Mouse (Mus musculus): ENCODE data around the gene Kndc1. TPM values are rescaled to one million over a fixed set of nuclear protein-coding genes. Genes with fewer than 3 reads are reported as not detected.
A peak's percentile ranks its signal among the peaks of the same experiment; 100 is the strongest.

Kndc1 gene
- 0.06 and 0.22 TPM in 2 replicates for polyA plus RNA-seq (2015; fragmentation: Nextera tagmentation; extraction: Ambion mirVana)

DNA sequence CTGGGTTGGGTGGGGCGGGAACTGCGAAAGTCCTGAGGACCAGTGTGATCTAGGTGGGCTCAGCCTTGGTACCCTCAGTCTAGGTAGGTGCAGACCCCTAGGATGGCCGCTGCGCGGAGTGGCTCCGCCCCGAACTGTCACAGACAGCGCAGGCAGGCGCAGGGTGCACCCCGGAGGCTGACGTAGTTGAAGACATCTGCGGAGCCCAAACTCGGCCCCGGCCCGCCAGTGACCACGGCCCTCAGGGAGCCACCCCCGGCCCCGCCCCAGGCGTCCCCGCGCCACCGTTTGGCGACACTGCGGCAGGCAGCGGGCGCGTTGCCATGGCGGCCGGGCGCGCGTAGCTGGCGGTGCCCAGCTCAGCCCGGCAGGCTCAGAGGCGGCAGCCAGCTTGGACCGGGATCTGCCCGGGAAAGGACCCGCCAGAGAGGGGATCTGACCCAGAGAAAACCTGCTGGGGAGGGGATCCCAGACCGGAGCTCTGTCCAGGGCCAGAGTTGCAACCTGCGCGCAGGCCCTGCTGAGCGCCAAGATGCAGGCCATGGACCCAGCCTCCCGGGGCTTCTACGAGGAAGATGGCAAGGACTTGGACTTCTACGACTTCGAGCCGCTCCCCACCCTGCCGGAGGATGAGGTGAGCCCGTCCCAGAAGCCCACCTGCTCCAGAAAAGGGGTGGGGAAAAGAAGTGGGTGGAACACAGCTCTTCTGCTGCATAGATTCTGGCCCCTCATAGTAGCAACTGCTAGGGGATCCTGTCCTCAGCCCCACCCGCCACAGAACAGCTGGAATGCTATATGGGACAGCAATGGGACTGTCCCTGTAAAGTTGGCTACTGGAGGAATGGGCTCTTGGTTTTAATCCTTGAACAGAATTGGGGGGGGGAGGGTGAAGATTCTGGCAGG, at the start of gene Kndc1:
Gene Kndc1, plus strand, starts transcription at position 42 of the 903 bp plus-strand sequence.

DNA sequence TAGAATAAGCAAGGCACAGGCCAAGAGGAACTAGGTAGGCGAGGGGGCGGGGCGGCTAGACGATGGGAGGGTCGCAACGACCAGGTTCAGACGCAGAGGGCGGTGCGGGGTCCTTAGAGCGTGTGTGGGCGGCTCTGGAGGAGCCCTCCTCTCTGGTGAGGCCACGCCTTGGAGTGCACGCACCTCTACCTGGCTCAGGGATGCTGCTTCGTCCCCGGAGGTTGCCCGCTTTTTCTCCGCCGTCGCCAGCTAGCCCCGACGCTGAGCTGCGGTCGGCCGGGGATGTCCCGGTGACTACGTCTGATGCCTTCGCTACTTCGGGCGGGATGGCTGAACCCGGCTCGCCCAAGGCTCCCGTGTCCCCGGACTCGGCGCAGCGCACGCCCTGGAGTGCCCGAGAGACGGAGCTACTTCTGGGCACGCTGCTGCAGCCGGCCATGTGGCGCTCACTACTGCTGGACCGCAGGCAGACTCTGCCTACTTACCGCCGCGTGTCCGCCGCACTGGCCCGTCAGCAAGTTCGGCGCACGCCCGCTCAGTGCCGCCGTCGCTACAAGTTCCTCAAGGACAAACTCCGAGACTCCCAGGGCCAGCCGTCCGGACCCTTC, 49.3 kb downstream of the Kndc1 start, which contains the start of gene Utf1:
Gene Utf1, plus strand, starts transcription at position 116 of the 608 bp plus-strand sequence.

DNA sequence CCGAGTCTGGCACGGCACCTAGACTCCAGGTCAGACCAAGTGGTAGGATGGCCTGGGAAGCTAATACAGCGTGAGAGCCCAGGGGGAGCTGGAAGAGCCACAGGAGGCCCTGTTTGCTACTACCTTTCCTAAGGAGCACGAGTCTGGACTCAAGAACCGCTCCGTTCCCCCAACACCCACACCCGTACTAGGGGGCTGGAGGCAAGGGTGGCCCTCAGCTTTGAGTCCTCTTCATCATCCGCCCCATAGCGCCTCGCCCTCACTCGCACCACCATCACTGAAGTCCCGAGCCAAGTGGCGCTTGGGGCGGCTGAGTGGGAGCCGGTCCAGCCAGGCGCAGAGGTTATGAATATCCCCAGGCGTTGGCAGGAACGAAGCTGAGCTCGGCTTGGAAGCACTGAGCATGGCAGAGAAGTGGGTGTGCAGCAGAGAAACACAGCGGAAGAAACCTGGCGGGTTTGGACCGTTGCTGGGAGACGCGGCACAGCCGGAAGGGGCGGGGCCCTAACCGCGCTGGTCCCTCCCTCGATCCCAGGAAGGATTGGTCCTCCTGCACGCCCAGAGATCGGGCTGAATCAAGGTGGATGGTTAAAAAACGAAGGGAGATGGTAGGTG, 83.9 kb downstream of the Kndc1 start, which contains the start of gene 6430531B16Rik:
Gene 6430531B16Rik, minus strand, starts transcription at position 478 of the 615 bp plus-strand sequence.

MicroRNA genes within 50 kb of the gene (microRNA counts, 519-probe panel; counts per million panel counts)
- microRNA mmu-miR-202-3p (296 counts per million, percentile 58 among the panel's probes with 10 or more counts), microRNA mmu-miR-202-5p (2,197 counts per million, percentile 66 among the panel's probes with 10 or more counts)

Small RNAs within 50 kb of the gene (microRNA-seq; reads per million reads assigned to microRNA genes)
- 0 to 0.42 reads per million in 2 experiments for gene Mir202
- 0.10 to 0.21 reads per million in 2 experiments for gene Mir7062
- 0 reads per million in 2 experiments for gene mmu-mir-7686

Other genes with a start within 250 kb of the Kndc1 start
- 0.10 and 0.13 TPM in 2 replicates for gene Cfap46, start 210.9 kb upstream of the Kndc1 start, polyA plus RNA-seq (2015; fragmentation: Nextera tagmentation; extraction: Ambion mirVana)
- gene Adgra1, start 60.5 kb upstream of the Kndc1 start, polyA plus RNA-seq (2015; fragmentation: Nextera tagmentation; extraction: Ambion mirVana), result 0.56 and 0.58 TPM in 2 replicates
- gene Utf1, start 49.1 kb downstream of the Kndc1 start, polyA plus RNA-seq (2015; fragmentation: Nextera tagmentation; extraction: Ambion mirVana), result not detected in 2 replicates
- gene 6430531B16Rik, start 84.1 kb downstream of the Kndc1 start, polyA plus RNA-seq (2015; fragmentation: Nextera tagmentation; extraction: Ambion mirVana), result 0.22 and 0.37 TPM in 2 replicates
- 0.78 and 0.90 TPM in 2 replicates for gene Adam8, start 97.9 kb downstream of the Kndc1 start, polyA plus RNA-seq (2015; fragmentation: Nextera tagmentation; extraction: Ambion mirVana)
- 18.3 and 21.9 TPM in 2 replicates for gene Zfp511, start 141.7 kb downstream of the Kndc1 start, polyA plus RNA-seq (2015; fragmentation: Nextera tagmentation; extraction: Ambion mirVana)
- 23.6 and 25.0 TPM in 2 replicates for gene Tubgcp2, start 142.0 kb downstream of the Kndc1 start, polyA plus RNA-seq (2015; fragmentation: Nextera tagmentation; extraction: Ambion mirVana)
- not detected in 2 replicates for gene Msx3, start 154.4 kb downstream of the Kndc1 start, polyA plus RNA-seq (2015; fragmentation: Nextera tagmentation; extraction: Ambion mirVana)
- 0.28 and 0.45 TPM in 2 replicates for gene Caly, start 187.9 kb downstream of the Kndc1 start, polyA plus RNA-seq (2015; fragmentation: Nextera tagmentation; extraction: Ambion mirVana)
- gene Prap1, start 198.7 kb downstream of the Kndc1 start, polyA plus RNA-seq (2015; fragmentation: Nextera tagmentation; extraction: Ambion mirVana), result not detected in 2 replicates
- 42.2 and 47.7 TPM in 2 replicates for gene Fuom, start 207.7 kb downstream of the Kndc1 start, polyA plus RNA-seq (2015; fragmentation: Nextera tagmentation; extraction: Ambion mirVana)
- 9.7 and 19.8 TPM in 2 replicates for gene Paox, start 221.1 kb downstream of the Kndc1 start, polyA plus RNA-seq (2015; fragmentation: Nextera tagmentation; extraction: Ambion mirVana)
- 133 and 185 TPM in 2 replicates for gene Echs1, start 221.8 kb downstream of the Kndc1 start, polyA plus RNA-seq (2015; fragmentation: Nextera tagmentation; extraction: Ambion mirVana)
- gene Mtg1, start 242.9 kb downstream of the Kndc1 start, polyA plus RNA-seq (2015; fragmentation: Nextera tagmentation; extraction: Ambion mirVana), result 22.8 and 26.4 TPM in 2 replicates